Mouse (Mus musculus): ENCODE measurements around the gene Dld.

- no peak for TF ChIP-seq POLR2A (IDR thresholded peaks at IDR 0.05; ENCODE audit: insufficient read length, low read depth)
- TF ChIP-seq CEBPB (IDR thresholded peaks at IDR 0.05; ENCODE audit: insufficient read depth, poor library complexity, severe bottlenecking), result no peak
- TF ChIP-seq MYOG (IDR thresholded peaks at IDR 0.05; ENCODE audit: control insufficient read depth in 1 of 3, insufficient read depth in 1 of 3, insufficient read length in 2 of 3, low read depth in 2 of 3), result no peak
Observed at GRCm38 (mm10) chr12:31390571-31390970, 39.3 kb upstream of the Dld start, which contains the start of gene Slc26a3.

All from myocyte (in vitro differentiated cells).